Mouse (Mus musculus) ovary, postnatal 10 days (tissue): ENCODE data around the gene Elp6.

Experiments used
- DNase-seq: peaks from one replicate; pipeline ENCODE4 v3.0.0; 2022; ENCODE audit warnings: low spot score

Gene Elp6

GRCm38 (mm10) chr9:110304969-110305651 is at the start of gene Elp6:
Gene Elp6 (plus strand): TSS chr9:110305173.
- DNase-seq, result peak; percentile 83

DNA sequence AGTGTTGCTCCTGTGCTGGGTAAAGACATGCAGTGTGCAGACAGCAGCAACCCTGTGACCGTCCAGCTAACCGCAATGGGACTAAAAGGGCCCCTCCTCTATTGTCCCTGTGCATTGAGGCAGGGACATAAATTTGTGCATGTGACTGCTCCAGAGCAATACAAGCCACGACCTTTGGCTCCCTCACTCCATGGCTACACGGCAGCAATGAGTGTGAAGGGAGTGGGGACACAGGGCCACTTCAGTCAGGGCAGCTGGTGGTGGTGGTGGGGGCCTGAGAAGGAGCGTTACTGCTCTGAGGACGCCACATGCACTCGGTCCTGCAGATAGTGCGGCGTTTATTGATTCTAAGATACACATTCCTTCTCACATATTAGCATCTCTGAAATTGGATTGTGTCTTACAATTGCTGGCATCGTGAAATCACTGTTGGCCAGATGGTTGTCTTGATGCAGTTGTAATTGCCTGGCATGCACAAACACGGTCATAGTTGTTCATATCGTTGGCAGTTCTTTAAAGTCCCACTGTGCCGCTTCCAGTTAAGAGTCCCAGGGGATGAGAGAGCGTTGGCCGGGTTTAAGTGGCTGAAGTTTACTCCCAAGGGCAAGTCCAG is 49.5 kb upstream of the Elp6 start:
- DNase-seq, result no peak

DNA sequence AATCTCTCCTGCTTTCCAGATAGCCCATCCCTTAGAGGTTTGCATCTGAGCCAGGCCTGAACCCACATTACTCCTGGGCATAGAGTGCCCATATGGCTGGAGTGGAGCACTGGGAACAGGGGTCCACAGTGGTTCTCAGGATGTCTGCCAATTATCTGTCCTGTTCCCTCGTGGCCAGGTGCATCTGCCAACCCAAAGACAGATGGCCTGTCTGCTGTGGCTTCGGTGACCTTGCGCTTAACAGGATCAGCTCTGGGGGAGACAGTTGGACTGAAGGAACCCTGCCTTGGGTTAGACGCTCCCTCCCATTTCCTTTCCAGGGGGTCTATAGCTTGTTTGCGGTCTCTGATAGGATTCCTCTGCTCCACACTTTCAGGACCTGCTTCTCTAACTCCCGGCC is 46.3 kb upstream of the Elp6 start:
- DNase-seq, result no peak

GRCm38 (mm10) chr9:110259118-110259517 is 45.9 kb upstream of the Elp6 start:
- DNase-seq, result no peak

- DNase-seq, result no peak
These were observed 41.8 kb upstream of the Elp6 start for GRCm38 (mm10) chr9:110263181-110263580.

DNA sequence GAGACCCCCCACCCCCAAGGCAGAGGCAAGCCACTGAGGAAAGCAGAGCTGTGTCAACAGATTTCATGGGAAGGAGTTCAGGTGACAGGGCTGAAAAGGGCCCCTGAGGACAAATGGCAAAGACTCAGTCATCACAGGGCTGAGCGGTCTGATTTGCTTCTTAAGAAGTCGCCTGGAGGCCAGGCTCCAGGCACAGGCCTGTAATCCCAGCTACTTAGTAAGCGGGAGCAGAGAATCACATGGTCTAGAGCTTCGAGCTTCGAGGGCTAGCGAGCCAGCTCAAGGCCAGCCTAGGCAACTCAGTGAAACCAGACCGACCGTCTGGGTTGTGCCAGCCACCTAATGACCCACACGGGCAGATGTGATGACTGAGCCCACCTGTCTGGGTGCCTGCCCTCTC is 40.0 kb upstream of the Elp6 start:
- DNase-seq, result no peak

DNA sequence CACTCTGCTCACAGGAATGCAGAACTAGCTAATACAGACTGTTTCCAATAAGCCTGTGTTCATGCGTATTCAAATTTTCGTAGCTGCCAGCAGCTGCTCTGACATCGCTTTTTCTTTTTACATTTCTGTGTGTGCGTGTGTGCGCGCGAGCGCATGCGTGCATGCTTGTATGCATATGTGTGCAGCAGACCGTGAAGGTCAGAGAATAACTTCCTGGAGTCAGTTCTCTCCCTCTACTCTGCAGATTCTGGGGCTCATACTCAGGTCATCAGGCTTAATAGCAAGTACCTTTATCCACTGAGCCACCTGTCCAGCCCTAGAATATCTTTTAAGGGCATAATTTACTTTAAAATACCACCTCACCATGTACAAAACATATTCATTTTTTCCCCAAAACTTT is 36.6 kb upstream of the Elp6 start:
- no peak for DNase-seq

- DNase-seq, result no peak
These were observed 32.6 kb upstream of the Elp6 start for GRCm38 (mm10) chr9:110272330-110272729.

GRCm38 (mm10) chr9:110273507-110273906 is 31.5 kb upstream of the Elp6 start:
- DNase-seq, result no peak

- no peak for DNase-seq
These were observed 29.1 kb upstream of the Elp6 start for GRCm38 (mm10) chr9:110275882-110276281.

GRCm38 (mm10) chr9:110277431-110277881 is 27.5 kb upstream of the Elp6 start:
- no peak for DNase-seq

- DNase-seq, result no peak
These were observed 20.8 kb upstream of the Elp6 start for GRCm38 (mm10) chr9:110284075-110284697.

DNA sequence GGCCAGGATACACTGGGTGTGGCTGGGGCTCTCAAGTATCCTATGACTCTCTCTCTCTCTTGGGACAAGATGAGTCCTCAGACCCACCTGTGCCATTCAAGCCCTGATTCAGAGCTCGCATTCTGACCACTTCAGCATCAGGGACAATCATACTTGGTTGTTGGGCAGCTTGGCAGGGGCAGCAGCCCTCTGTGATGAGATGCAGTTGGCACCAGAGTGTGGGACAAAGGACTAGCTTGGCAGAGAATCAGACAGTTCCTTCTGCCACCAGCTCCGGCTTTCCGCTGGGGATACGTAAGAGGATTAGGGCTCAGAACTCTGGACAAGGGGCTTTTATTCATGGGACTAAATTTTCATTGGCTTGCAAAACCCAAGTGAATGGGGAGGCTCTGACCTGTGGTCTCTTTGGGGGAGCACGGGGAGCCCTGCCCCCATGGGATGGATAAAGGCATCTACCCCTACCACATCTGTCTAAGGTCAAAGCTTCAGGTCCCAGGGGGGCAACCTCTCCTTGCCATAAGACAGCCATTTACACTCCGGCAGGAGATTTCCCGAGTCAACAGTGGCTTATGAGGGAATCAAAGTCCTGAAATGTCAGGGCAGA is 17.6 kb upstream of the Elp6 start:
- no peak for DNase-seq

- DNase-seq, result no peak
These were observed 11.7 kb upstream of the Elp6 start for GRCm38 (mm10) chr9:110293254-110293718.

DNA sequence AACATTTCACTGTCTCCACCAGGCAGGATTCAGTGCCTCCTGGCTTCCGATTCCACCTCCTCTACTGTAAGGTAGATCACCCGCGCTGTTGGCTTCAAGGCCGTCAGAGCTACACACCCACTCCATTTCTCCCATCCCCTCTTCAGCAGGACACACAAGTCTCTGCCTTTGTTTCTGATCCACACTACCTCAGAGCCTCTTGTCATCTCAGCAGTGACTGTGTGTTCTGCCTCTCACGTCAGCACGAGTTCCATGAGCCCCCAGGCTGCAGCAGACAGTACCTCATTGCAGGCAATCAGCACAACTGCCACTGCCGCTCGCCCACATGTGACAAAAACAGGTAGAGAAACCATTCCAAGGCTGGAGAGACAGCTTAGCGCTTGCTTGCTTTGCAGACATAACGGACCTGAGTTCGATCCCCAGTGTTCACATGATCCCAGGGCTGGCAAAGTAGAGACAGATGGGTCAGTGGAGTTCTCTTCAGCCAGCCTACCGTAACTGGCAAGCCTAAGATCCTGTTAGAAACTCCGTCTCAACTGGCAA is 11.0 kb upstream of the Elp6 start:
- no peak for DNase-seq

DNA sequence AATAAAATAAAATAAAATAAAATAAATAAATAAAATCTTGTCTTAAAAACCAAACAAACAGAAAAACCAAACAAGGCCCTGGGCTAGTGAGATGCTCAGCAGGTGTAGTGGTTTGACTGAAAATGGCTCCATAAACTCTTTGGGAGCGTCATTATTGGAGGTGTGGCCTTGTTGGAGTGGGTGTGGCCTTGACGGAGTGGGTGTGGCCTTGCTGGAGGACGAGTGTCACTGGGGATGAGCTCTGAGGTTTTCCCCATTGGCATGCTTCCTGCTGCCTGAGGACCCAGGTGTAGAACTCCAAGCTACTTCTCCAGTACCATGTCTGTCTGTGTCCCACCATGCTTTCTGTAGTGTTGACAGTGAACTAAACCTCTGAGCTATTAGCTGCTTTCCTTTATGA is 10.2 kb upstream of the Elp6 start:
- no peak for DNase-seq

DNA sequence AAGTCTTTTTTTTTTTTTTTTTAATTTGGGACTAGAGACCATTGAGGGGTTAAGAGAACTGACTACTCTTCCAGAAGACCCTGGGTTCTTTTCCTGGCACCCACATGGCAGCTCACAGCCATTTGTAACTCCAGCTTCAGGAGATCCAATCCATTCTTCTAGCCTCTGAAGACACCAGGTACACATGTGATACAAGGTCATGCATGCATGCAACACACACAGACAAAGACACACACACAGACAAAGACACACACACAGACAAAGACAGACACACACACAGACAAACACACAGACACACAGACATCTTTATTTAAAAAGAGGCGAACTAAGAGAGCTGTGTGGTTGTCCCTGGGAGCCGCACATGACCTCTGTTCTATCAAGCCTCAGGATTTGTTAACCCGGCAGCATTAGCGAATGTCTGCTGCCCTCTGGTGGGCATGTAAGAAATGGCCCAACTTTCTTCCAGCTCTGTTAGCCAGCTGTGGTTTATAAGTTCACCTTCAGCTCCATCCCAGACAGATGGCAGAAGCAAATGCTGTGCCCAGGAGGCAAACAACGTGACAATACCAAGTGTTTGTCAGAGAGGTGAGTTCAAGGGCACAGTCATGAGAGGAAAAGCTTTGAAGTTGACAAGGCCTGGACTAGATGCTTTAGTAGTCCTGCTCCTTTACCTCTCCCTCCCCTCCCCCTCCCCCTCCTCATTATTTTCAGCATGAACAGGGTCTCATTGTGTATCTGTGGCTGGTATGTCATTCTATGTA is 7.9 kb upstream of the Elp6 start:
- DNase-seq, result peak; percentile 58

GRCm38 (mm10) chr9:110304516-110304915 is 457 bp upstream of the Elp6 start:
- DNase-seq, result no peak

- no peak for DNase-seq
These were observed 1.4 kb downstream of the Elp6 start for GRCm38 (mm10) chr9:110306371-110306770.

GRCm38 (mm10) chr9:110314706-110315105 is 9.7 kb downstream of the Elp6 start:
- no peak for DNase-seq

- no peak for DNase-seq
These were observed 10.4 kb downstream of the Elp6 start for GRCm38 (mm10) chr9:110315410-110315809.

GRCm38 (mm10) chr9:110315904-110316303 is 10.9 kb downstream of the Elp6 start:
- no peak for DNase-seq
